Mouse (Mus musculus) olfactory bulb, adult 2 months (tissue): ENCODE measurements at regions not wholly inside any gene's neighbourhood (a gene's known extent, or its start where the extent isn't known, plus 50 kb on each side); places are given as distances from the start of the nearest gene placed in this dataset.

Source experiments
- CTCF ChIP-seq: fragments of 200-500 bp; IDR thresholded peaks from 2 replicates; pipeline ENCODE4 v1.5.1; 2012; ENCODE audit warnings: low read depth, mild to moderate bottlenecking, low read length, moderate library complexity; ENCODE audit not compliant: insufficient read depth
- POLR2A ChIP-seq: fragments of 200-500 bp; IDR thresholded peaks from 2 replicates; pipeline ENCODE4 v1.6.1; 2012; ENCODE audit warnings: mild to moderate bottlenecking, low read depth, low read length, moderate library complexity; ENCODE audit not compliant: insufficient read depth

- no peak for TF ChIP-seq CTCF
- TF ChIP-seq POLR2A = no peak
These were observed 652.8 kb downstream of the Robo2 start for GRCm38 (mm10) chr16:73758872-73759271.
